In the genomic region with DNA sequence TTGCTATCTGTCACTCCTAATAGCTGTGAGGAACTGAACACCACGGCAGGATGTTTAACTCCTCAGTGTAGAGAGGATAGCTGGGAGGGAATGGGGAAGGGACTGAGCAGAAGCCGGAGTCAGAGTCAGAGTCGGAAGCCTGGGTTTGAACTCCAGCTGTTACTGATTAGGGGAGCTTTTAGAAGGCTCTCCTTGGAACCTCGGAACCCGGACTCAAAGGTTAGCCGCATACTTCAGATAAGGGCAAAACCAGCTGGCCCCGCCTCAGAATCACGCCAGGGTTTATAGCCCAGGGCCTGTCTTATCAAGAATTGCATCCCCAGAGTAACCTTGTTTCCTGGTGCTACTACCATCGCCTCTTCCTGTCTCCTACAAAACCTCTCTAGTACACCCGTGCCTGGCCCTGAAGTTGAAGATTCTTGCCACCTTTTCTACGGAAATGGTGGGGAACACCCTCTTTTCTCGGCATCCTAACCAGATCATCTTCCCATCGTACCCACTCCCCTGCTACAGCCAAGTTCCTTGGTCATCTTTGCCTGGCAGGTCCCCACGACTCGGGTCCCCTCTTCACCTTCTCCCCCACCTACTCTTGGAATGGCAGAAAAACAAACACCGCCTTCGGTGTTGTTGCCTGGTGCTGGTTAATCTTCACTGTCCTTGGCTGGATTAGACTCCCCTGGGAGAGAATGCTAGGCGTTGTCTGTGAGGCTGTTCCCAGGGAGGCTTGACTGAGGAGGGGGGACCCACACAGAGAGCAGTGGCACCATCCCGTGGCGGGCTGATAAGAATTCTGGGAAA, we compare ENCODE assay signal across 9 mouse cellular contexts. TPM values are rescaled to one million over a fixed set of nuclear protein-coding genes. Genes with fewer than 3 reads are reported as not detected.
DNase-seq lines count a peak whose midpoint lies in the region; ATAC-seq lines count a peak whose summit lies in the region.
"Had no signal": no experiment of that assay in that cellular context is flagged by ENCODE, and none has a peak within 500 bp of the region (broad histone marks: within the 10 kb centered on the region; RNA-seq: fewer than 3 reads in every experiment).

No protein-coding gene starts in this region.

- DNase-seq in adrenal gland, postnatal 14 days: peak; percentile 41
- no peak for DNase-seq in adrenal gland, adult 18-20 months (ENCODE audit: low spot score in 2 of 2)
- DNase-seq in forelimb bud, embryonic 11.5 days (ENCODE audit: low read depth, low spot score): peak; percentile 33
- peak; percentile 49 for DNase-seq in lung, postnatal 10 days
- no peak for DNase-seq in cerebellum, adult 11 months
- DNase-seq in left cerebral cortex, adult 11 months (ENCODE audit: low spot score): no peak
- DNase-seq in thymus, postnatal 25 days: no peak

- peaks cover 15% of the 10 kb centered on the region; the same call in 1 of the 2 replicates for H3K4me1 ChIP-seq in intestine, embryonic 15.5 days (replicated peaks)

- H3K36me3 ChIP-seq in intestine, embryonic 15.5 days: no peaks in the 10 kb centered on the region

- H3K27ac ChIP-seq in intestine, embryonic 15.5 days: peak overlapping the region; percentile 92

- H3K9ac ChIP-seq in intestine, embryonic 15.5 days: no peak overlapping the region

- no peaks in the 10 kb centered on the region for H3K9me3 ChIP-seq in intestine, embryonic 15.5 days

- WGBS in intestine, embryonic 15.5 days: 15% methylated on average over 20 of the region's 20 CpGs

- ATAC-seq in intestine, embryonic 15.5 days: peak; percentile 93

- no peak overlapping the region for H3K4me3 ChIP-seq in intestine, embryonic 15.5 days (replicated peaks)

- peak overlapping the region; percentile 44 for H3K4me2 ChIP-seq in intestine, embryonic 15.5 days (replicated peaks)

- H3K27me3 ChIP-seq in intestine, embryonic 15.5 days (replicated peaks): no peaks in the 10 kb centered on the region

RNA-seq across cellular contexts. Expression of gene 2610528J11Rik, which starts 9.9 kb away (rescaled TPM):
- 3.6 TPM in 1 of 2 replicates, not detected in the other for total RNA-seq in adrenal gland, postnatal 14 days (2021)
- total RNA-seq in adrenal gland, adult 18-20 months (2021): not detected
- polyA plus RNA-seq in intestine, embryonic 15.5 days (2015; fragmentation: Nextera tagmentation; extraction: Ambion mirVana): 73.5 and 80.3 TPM in 2 replicates
- polyA plus RNA-seq: C2C12 had no signal

RNA-seq across cellular contexts. Expression of gene Tmem125, which starts 26.9 kb away (rescaled TPM):
- total RNA-seq in adrenal gland, postnatal 14 days (2021): 0.45 and 1.4 TPM in 2 replicates
- total RNA-seq in adrenal gland, adult 18-20 months (2021): not detected
- polyA plus RNA-seq in intestine, embryonic 15.5 days (2015; fragmentation: Nextera tagmentation; extraction: Ambion mirVana): 10.7 and 14.3 TPM in 2 replicates
- polyA plus RNA-seq: C2C12 had no signal

RNA-seq across cellular contexts. Expression of gene Tie1, which starts 27.0 kb away (rescaled TPM):
- total RNA-seq in adrenal gland, postnatal 14 days (2021): 65.7 and 79.2 TPM in 2 replicates
- 10 to 100 TPM; 36.1 to 41.7 TPM for total RNA-seq in adrenal gland, adult 18-20 months (2021)
- polyA plus RNA-seq in intestine, embryonic 15.5 days (2015; fragmentation: Nextera tagmentation; extraction: Ambion mirVana): 22.5 and 23.7 TPM in 2 replicates
- polyA plus RNA-seq: C2C12 had no signal

RNA-seq across cellular contexts. Expression of gene Mpl, which starts 59.6 kb away (rescaled TPM):
- total RNA-seq in adrenal gland, postnatal 14 days (2021): 0.15 and 0.41 TPM in 2 replicates
- under 1 TPM in 1 of 2 experiments, not detected in 1; 0.22 TPM for total RNA-seq in adrenal gland, adult 18-20 months (2021)
- polyA plus RNA-seq in intestine, embryonic 15.5 days (2015; fragmentation: Nextera tagmentation; extraction: Ambion mirVana): 0.30 and 0.31 TPM in 2 replicates
- polyA plus RNA-seq: C2C12 had no signal

Comparison
In these comparisons a context has a peak if more than half of its experiments do, and no peak if none do; other contexts are left out.
1. DNase-seq: peak in adrenal gland, postnatal 14 days (single experiment), forelimb bud, embryonic 11.5 days (single experiment) and lung, postnatal 10 days (single experiment); none in adrenal gland, adult 18-20 months (0 of 2), cerebellum, adult 11 months (single experiment), left cerebral cortex, adult 11 months (single experiment) and thymus, postnatal 25 days (single experiment).